Mouse (Mus musculus) midbrain, embryonic 10.5 days (tissue): ENCODE data around the gene Onecut1. TPM values are rescaled to one million over a fixed set of nuclear protein-coding genes. Genes with fewer than 3 reads are reported as not detected.

Experiments used
- DNase-seq: peaks from one replicate; pipeline ENCODE4 v3.0.0-alpha.2; 2017; ENCODE audit warnings: low spot score
- H3K27ac ChIP-seq: fragments of 300-500 bp; sonication (generic); replicated peaks from 2 replicates; pipeline ENCODE4 v1.5.1; 2016; ENCODE audit warnings: mild to moderate bottlenecking
- H3K27me3 ChIP-seq: fragments of 300-500 bp; sonication (generic); 2 replicates; pipeline ENCODE4 v1.6.1; 2016; ENCODE audit warnings: low read depth, mild to moderate bottlenecking; ENCODE audit not compliant: poor library complexity, severe bottlenecking
- H3K36me3 ChIP-seq: fragments of 300-500 bp; sonication (generic); 2 replicates; pipeline ENCODE4 v1.6.1; 2016; ENCODE audit warnings: mild to moderate bottlenecking, moderate library complexity
- H3K4me1 ChIP-seq: fragments of 300-500 bp; sonication (generic); 2 replicates; pipeline ENCODE4 v1.6.1; 2016
- H3K4me3 ChIP-seq: fragments of 300-500 bp; sonication (generic); 2 replicates; pipeline ENCODE4 v1.5.1; 2016; ENCODE audit warnings: mild to moderate bottlenecking, moderate library complexity
- H3K9me3 ChIP-seq: fragments of 300-500 bp; sonication (generic); replicated peaks from 2 replicates; pipeline ENCODE4 v1.6.1; 2016; ENCODE audit warnings: mild to moderate bottlenecking
- WGBS: fragments of 180-500 bp; shearing (Covaris S2); methylation state at CpG from one replicate; pipeline ENCODE4 v1.1.7; 2016; 5-methylcytosine and 5-hydroxymethylcytosine counted together
- polyA plus RNA-seq: library from polyadenylated mRNA; unstranded; fragments of >200 nt; fragmentation: Nextera tagmentation; extraction: Ambion mirVana; gene quantifications from 2 replicates; pipeline ENCODE4 v1.2.1, GENCODE M21; 2016

Onecut1 gene
- polyA plus RNA-seq, 1 experiment from 2014 or later, result 10.0 TPM

DNA sequence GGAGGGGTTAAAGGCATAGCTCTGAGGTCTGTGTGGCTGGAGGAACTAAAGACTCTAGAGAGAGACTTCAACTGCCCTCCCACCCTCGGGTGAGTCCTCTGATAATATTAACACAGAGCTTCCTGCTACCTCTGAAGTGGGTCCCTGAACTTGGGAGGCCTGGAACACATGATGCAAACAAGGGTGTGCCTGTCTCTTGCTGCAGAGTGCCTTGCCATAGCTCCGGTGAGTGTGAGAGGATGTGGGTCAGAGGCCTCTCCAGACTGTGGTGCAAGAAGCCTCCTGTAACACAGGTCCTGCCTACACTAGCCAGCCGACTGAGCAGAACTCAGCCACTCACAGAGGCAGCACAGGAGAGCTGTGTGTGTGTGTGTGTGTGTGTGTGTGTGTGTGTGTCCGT lies 45.2 kb downstream of the Onecut1 start:
- Histone ChIP-seq H3K9me3 (no peaks in the 10 kb centered on the region), H3K4me3 (no peak overlapping the region), H3K36me3 (no peaks in the 10 kb centered on the region), H3K4me1 (no peaks in the 10 kb centered on the region), H3K27ac (no peak overlapping the region), H3K27me3 (no peaks in the 10 kb centered on the region)
- no peak for DNase-seq
- 70% methylated on average over 4 of the region's 4 CpGs for WGBS

DNA sequence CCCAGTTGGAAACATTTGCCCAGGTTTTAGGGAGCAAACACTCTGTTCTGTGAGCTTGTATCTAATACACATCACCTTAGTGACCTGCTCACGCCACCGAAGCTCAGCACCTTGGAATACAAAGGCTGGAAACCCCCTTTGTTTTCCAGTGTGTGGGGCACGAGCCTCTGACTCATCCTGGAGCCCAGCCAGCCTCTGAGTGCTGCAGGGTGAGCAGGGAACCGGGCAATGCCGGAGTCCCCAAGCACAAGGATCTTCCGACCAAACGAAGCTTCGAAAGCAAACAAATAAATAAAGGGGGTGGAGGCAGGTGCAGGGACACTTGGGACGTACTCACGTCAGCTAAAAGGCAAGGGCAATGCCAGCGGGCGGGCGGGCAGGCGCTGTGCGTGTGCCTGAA lies 47.5 kb downstream of the Onecut1 start:
- 81% methylated on average over 15 of the region's 15 CpGs for WGBS
- Histone ChIP-seq H3K4me1 (0 out of 2 replicates have a peak, but pooled peaks cover 3% of the 10 kb centered on the region), H3K4me3 (no peak overlapping the region), H3K9me3 (no peaks in the 10 kb centered on the region), H3K36me3 (no peaks in the 10 kb centered on the region), H3K27me3 (no peaks in the 10 kb centered on the region), H3K27ac (no peak overlapping the region)
- no peak for DNase-seq

DNA sequence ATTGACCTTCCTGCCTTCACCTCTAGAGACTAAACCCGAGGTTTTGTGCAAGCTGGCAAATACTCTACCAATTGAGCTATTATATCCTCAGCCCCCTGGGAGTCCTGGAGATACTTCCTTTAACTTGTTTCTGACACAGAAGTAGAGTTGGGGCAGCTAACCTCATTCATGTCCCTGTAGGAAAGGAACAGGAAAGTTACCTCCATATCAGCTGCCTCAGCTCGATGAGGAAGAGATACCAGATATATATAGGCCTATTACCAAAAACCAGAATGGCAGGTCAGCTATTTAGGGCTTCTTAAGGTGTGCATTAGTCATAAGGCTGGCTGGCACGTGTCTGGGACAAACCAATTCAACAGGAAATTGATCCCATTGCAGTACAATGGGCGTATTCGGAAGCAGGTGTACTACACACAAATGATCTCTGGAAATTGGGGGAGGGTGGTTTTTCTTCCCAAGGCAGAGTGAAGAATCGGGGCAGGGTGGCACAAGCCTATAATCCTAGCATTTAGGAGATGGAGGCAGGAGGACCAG lies 48.6 kb downstream of the Onecut1 start:
- H3K27ac ChIP-seq, result no peak overlapping the region
- no peak for DNase-seq
- no peak overlapping the region for H3K4me3 ChIP-seq
- H3K36me3 ChIP-seq, result no peaks in the 10 kb centered on the region
- 88% methylated on average over 6 of the region's 6 CpGs for WGBS
- 0 out of 2 replicates have a peak, but pooled peaks cover 3% of the 10 kb centered on the region for H3K4me1 ChIP-seq
- no peaks in the 10 kb centered on the region for H3K9me3 ChIP-seq
- H3K27me3 ChIP-seq, result no peaks in the 10 kb centered on the region

DNA sequence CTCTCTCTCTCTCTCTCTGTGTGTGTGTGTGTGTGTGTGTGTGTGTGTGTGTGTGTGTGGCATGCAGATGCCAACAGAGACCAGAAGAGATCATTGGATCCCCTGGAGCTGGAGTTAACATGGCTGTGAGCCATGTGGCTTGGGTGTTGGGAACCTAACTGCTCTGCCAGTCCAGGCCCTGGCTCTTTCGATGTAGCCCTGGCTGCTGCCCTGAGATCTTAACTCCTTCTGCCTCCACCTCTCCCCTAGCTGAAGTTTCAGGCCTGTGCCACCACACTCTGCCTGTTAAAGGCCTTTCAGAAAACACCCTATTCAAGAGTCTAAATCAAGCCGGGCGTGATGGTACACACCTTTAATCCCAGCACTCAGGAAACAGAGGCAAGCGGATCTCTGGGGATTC lies 49.7 kb downstream of the Onecut1 start:
- 77% methylated on average over 4 of the region's 4 CpGs for WGBS
- H3K4me1 ChIP-seq, result 0 out of 2 replicates have a peak, but pooled peaks cover 3% of the 10 kb centered on the region
- DNase-seq, result no peak
- no peaks in the 10 kb centered on the region for H3K9me3 ChIP-seq
- no peaks in the 10 kb centered on the region for H3K36me3 ChIP-seq
- H3K27me3 ChIP-seq, result no peaks in the 10 kb centered on the region
- no peak overlapping the region for H3K27ac ChIP-seq
- no peak overlapping the region for H3K4me3 ChIP-seq

DNA sequence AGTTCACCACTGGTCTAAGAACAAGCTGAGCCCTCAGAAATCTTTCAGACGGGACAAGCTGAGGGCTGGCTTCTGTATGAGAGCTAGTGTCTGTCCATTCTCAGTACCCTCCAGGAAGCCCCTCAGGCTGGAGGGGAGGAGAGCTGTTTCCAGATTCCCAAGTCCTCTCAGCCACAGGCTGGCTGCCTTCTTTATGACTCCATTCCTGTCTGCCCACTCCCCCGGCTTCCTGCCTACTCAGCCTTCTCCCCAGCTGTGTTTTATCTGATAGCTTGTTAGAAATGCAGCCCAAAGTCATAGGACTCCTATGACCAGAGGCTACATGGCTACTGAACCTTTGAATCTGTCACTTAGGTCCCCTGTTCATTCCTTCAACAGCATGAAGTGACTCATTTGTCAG lies 50.2 kb downstream of the Onecut1 start:
- H3K9me3 ChIP-seq, result 0 out of 2 replicates have a peak, but pooled peaks cover 3% of the 10 kb centered on the region
- DNase-seq, result no peak
- no peaks in the 10 kb centered on the region for H3K36me3 ChIP-seq
- H3K27ac ChIP-seq, result no peak overlapping the region
- 63% methylated on average over 2 of the region's 2 CpGs for WGBS
- no peak overlapping the region for H3K4me3 ChIP-seq
- H3K27me3 ChIP-seq, result no peaks in the 10 kb centered on the region
- 0 out of 2 replicates have a peak, but pooled peaks cover 3% of the 10 kb centered on the region for H3K4me1 ChIP-seq

DNA sequence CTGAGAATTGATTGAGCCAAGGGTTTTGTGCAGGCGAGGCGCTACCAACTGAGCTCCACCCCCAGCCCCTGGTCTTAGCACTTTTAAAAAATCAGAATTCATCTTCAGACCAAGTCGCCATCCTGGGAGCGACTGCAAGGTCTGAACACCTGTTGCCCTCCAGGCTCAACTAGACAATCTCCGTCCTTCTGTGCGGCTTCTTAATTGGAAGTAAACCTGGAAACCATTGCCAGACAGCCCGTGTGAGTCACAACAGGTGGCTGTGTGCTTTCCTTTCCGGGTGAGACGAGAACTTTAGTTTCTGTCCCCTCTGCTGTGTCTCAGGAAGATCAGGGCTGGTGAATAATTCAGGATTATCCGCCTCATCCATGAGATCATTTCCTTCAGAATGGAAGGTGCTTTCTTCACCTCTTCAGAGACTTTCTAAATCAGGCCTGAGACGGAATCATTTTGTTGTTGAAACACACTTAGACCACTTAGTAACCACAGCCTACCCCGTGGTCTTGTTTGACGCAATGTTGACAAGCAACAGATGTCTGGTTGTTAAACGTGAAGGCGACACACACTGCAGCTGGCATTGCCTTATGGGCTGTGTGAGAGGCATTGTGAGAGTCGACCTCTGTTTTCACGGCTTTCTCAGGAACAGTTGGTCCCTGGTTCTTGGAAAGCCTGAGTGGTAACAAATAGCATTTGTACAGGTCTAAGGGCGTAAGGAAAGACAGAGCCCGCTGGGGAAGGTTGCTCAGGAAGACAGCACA lies 51.1 kb downstream of the Onecut1 start:
- Histone ChIP-seq H3K9me3 (peaks cover 12% of the 10 kb centered on the region), H3K27ac (no peak overlapping the region; the same call in 1 of the 2 replicates), H3K4me1 (0 out of 2 replicates have a peak, but pooled peaks cover 3% of the 10 kb centered on the region), H3K4me3 (no peak overlapping the region), H3K36me3 (no peaks in the 10 kb centered on the region), H3K27me3 (no peaks in the 10 kb centered on the region)
- DNase-seq, result no peak
- WGBS, result 86% methylated on average over 19 of the region's 19 CpGs

DNA sequence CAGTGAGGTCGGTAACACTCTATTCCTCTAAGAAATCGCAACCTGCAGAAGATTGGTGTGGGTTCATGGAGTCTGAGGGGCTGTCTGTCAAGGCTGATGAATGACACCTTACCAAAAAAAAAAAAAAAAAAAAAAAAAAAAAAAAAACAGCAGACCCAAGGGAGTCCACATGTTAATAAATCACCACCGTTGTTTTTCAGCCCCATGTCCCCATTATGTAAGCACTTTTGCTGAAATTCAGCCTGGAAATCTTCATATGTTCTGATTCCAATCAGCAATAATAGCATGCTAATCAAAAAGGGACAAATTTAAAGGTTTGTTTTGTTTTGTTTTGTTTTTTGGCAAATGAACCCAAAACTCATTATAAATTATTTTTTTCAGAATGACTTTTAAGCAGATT lies 53.9 kb downstream of the Onecut1 start:
- Histone ChIP-seq H3K36me3 (no peaks in the 10 kb centered on the region), H3K27me3 (no peaks in the 10 kb centered on the region), H3K9me3 (peaks cover 13% of the 10 kb centered on the region), H3K4me3 (no peak overlapping the region), H3K27ac (no peak overlapping the region), H3K4me1 (0 out of 2 replicates have a peak, but pooled peaks cover 3% of the 10 kb centered on the region)
- 90% methylated on average over 3 of the region's 3 CpGs for WGBS
- DNase-seq, result no peak

DNA sequence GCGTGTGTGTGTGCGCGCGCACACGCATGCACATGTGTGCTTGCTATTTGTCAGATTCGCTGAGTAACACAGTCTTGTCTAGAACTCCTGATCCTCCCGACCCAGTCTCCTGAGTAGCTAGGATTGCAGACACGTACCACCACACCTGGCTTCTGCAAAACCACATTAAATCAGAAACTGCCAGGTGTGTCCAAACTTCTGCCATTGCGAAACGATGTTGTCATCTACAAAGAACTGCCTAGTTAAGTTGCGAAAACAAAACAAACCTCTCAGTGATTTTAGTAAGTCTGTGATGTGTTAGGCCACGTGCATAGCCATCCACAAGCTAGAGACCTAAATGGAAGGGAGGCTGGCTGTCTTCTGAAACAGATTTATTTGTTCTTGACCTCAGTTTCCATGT lies 58.7 kb downstream of the Onecut1 start:
- Histone ChIP-seq H3K36me3 (no peaks in the 10 kb centered on the region), H3K27ac (no peak overlapping the region)
- no peak for DNase-seq

DNA sequence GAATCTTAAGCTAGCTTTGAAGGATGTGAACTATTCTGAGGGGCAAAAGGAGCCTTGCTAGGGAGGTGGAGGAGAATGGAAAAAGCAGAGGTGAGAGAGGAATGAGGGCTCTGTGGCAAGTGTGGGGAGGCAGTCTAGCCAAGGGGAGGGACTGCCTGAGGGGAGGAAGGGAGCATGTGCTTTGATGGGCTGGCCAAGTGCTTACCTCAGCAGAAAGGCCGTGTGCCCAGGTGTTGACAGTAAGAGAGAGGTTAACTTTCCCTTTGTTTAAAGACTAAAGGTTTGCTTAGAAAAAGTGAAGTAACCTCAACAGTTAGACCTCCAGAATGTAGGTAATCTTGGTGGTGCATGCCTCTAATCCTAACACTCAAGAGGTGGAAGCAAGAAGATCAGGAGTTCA lies 59.7 kb downstream of the Onecut1 start:
- WGBS, result 55% methylated on average over 1 of the region's 1 CpGs
- no peak for DNase-seq

More for the DNA sequence above, 58.7 kb downstream of the Onecut1 start:
- peaks cover 32% of the 10 kb centered on the region for H3K4me1 ChIP-seq
- no peaks in the 10 kb centered on the region for H3K27me3 ChIP-seq
- 93% methylated on average over 12 of the region's 12 CpGs for WGBS
- H3K4me3 ChIP-seq, result no peak overlapping the region
- peaks cover 13% of the 10 kb centered on the region for H3K9me3 ChIP-seq

DNA sequence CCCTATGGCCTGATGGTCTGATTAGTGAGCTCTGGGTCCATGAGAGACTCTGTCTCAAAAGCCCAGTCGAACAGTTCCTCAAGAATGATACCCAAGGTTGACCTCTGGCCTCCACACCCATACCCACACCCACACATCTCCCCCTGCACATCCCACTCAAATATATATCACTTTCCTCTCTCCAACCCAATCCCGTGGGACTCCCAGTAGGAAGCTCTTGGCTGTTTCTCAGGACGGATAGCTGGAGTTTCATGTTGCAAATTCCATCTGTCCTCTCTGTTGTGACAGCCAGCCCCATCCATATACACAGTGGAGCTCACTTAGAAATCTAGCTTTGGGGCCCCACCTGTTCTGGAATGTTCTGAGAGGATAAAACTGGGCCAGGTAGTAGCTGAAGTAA lies 61.2 kb downstream of the Onecut1 start:
- WGBS, result 76% methylated on average over 3 of the region's 3 CpGs
- Histone ChIP-seq H3K36me3 (no peaks in the 10 kb centered on the region), H3K9me3 (peaks cover under 1% of the 10 kb centered on the region; the same call in 1 of the 2 replicates), H3K4me3 (no peak overlapping the region), H3K27ac (peak overlapping the region; percentile 42; the same call in 1 of the 2 replicates), H3K27me3 (no peaks in the 10 kb centered on the region), H3K4me1 (peaks cover 37% of the 10 kb centered on the region)
- no peak for DNase-seq

More for the DNA sequence above, 59.7 kb downstream of the Onecut1 start:
- Histone ChIP-seq H3K4me1 (peaks cover 37% of the 10 kb centered on the region), H3K9me3 (peaks cover 13% of the 10 kb centered on the region), H3K27ac (no peak overlapping the region), H3K27me3 (no peaks in the 10 kb centered on the region), H3K36me3 (no peaks in the 10 kb centered on the region), H3K4me3 (no peak overlapping the region)

DNA sequence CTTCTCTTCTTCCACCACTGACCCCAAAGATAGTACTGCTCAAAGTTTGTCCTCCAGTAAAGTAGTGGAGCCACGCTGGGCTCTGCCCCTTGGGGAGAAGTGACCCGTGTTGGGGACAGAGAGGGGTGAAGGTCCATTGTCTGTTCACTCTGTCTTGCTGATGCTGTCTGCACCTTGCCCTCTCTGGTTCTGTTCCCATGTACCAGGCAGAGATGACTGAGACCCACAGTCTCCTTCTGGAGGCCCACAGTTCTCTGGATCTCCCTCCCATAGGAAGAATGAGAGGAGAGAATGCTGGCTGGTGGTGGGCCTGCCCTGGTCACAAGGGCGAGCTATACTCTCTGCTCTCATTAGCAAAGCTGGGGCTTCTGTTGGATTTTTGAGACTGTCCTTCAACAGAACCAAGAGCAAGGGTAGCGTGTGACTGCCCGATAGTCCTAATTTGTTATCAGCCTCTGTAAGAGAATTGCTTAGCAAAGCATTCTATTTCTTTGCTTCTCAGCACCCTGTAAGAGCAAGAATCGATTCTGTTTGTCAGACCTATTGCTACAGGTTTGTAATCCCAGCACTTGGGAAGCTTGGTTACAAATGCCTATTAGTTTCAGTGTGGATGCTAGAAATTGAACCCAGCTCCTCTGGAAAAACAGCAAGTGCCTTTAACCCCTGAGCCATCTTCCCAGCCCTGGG lies 61.7 kb downstream of the Onecut1 start:
- WGBS, result 91% methylated on average over 6 of the region's 6 CpGs
- Histone ChIP-seq H3K27ac (peak overlapping the region; percentile 42), H3K4me3 (no peak overlapping the region), H3K27me3 (no peaks in the 10 kb centered on the region), H3K9me3 (no peaks in the 10 kb centered on the region), H3K4me1 (peaks cover 37% of the 10 kb centered on the region), H3K36me3 (no peaks in the 10 kb centered on the region)
- DNase-seq, result no peak

DNA sequence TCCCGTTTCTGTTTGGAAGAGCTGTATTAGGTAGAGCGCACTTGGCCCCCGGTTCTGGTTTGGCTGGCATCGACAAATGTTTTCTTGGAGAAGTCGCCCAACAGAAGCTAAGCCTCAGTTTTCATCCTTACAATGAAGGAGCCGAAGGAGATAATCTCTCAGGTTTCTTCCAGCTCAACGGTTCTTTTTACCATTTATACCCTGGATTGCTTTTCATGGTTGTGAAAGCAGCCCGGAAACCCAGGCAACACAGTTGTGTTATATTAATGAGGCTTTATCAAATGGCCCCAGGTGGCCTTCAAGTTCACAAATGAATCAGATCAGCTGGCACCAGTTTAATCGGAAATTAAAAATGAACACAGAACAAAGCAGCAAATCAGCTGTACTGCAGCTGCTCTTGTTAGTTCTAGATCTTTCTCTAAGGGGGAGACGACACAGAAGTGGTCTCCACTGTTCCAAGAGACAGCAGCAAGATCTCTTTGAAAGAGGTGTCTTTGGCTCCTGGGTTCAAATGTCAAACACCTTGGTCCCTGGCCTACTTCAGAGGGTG lies 63.6 kb downstream of the Onecut1 start:
- Histone ChIP-seq H3K4me3 (no peak overlapping the region), H3K4me1 (peaks cover 37% of the 10 kb centered on the region), H3K27ac (peak overlapping the region; percentile 63), H3K27me3 (no peaks in the 10 kb centered on the region), H3K9me3 (no peaks in the 10 kb centered on the region), H3K36me3 (no peaks in the 10 kb centered on the region)
- DNase-seq, result peak; percentile 42
- WGBS, result 30% methylated on average over 10 of the region's 10 CpGs
